Mouse (Mus musculus) liver, postnatal 0 days (tissue): ENCODE measurements around the gene Use1.

Experiments used
- CTCF ChIP-seq: sonication (generic); IDR thresholded peaks from 2 replicates; pipeline ENCODE4 v1.5.1; 2016; ENCODE audit warnings: antibody characterized with exemption, low read depth
- EP300 ChIP-seq: IDR thresholded peaks from 2 replicates; pipeline ENCODE4 v1.6.1; 2016; ENCODE audit warnings: antibody characterized with exemption, low read depth, mild to moderate bottlenecking

- no peak for TF ChIP-seq CTCF
- TF ChIP-seq EP300, result no peak
Observed at GRCm38 (mm10) chr8:71411535-71412273, 45.1 kb downstream of the Use1 start.
